ENCODE assay signal across 30 mouse cellular contexts in genomic region chr6:121376159-121376558, GRCm38 (mm10). TPM values are rescaled to one million over a fixed set of nuclear protein-coding genes. Genes with fewer than 3 reads are reported as not detected.
DNase-seq lines count a peak whose midpoint lies in the region; ATAC-seq lines count a peak whose summit lies in the region.
"Had no signal": no experiment of that assay in that cellular context is flagged by ENCODE, and none has a peak within 500 bp of the region (broad histone marks: within the 10 kb centered on the region; RNA-seq: fewer than 3 reads in every experiment).

No protein-coding gene starts in this region.

- H3K27ac ChIP-seq in midbrain, embryonic 13.5 days, result no peak overlapping the region
- H3K27ac ChIP-seq in midbrain, embryonic 16.5 days (ENCODE audit: low read length), result no peak overlapping the region
- H3K27ac ChIP-seq: forebrain, embryonic 13.5 days; heart, embryonic 13.5 days; limb, embryonic 10.5 days; limb, embryonic 15.5 days; liver, embryonic 13.5 days; neural tube, embryonic 15.5 days had no signal

- no peaks in the 10 kb centered on the region for H3K9me3 ChIP-seq in midbrain, embryonic 13.5 days
- no peaks in the 10 kb centered on the region for H3K9me3 ChIP-seq in midbrain, embryonic 16.5 days (replicated peaks; ENCODE audit: control insufficient read depth, low read length, poor library complexity, severe bottlenecking)
- H3K9me3 ChIP-seq: forebrain, embryonic 13.5 days; heart, embryonic 13.5 days; limb, embryonic 10.5 days; limb, embryonic 15.5 days; liver, embryonic 13.5 days; neural tube, embryonic 15.5 days had no signal

- H3K9ac ChIP-seq in midbrain, embryonic 13.5 days (replicated peaks), result no peak overlapping the region
- no peak overlapping the region for H3K9ac ChIP-seq in midbrain, embryonic 16.5 days (ENCODE audit: low read depth, low read length)
- H3K9ac ChIP-seq: forebrain, embryonic 13.5 days; heart, embryonic 13.5 days; limb, embryonic 15.5 days; liver, embryonic 13.5 days; neural tube, embryonic 15.5 days had no signal

- DNase-seq in cerebellum, postnatal 10 days, result peak; percentile 31 to 39
- DNase-seq in cerebellum, postnatal 4 days (ENCODE audit: low spot score in 2 of 2), result no peak
- DNase-seq in kidney, postnatal 10 days, result peak; percentile 22
- DNase-seq in kidney, adult 9 months, result no peak
- peak; percentile 12 to 32 for DNase-seq in adrenal gland, postnatal 36 days
- DNase-seq: cerebellum, adult 11-12 months; cerebellum, adult 9-11 months; gastrocnemius, postnatal 36 days; heart, adult 18-20 months; heart, postnatal 10 days; kidney, adult 18-20 months; kidney, postnatal 4 days; liver, embryonic 13.5 days; lung, adult 18-20 months; lung, postnatal 36 days; midbrain, embryonic 14.5 days; right cerebral cortex, adult 18-20 months; spleen, adult 18-20 months; thymus, adult 2 months; thymus, postnatal 36 days had no signal

- 88% methylated on average over 12 of the region's 12 CpGs for WGBS in midbrain, embryonic 13.5 days
- 83% methylated on average over 12 of the region's 12 CpGs for WGBS in midbrain, embryonic 16.5 days

- peaks cover 10% of the 10 kb centered on the region; the same call in 1 of the 2 replicates for H3K4me1 ChIP-seq in midbrain, embryonic 13.5 days (replicated peaks)
- no peaks in the 10 kb centered on the region for H3K4me1 ChIP-seq in midbrain, embryonic 16.5 days (ENCODE audit: control insufficient read depth, insufficient read depth, low read length)
- H3K4me1 ChIP-seq: forebrain, embryonic 13.5 days; heart, embryonic 13.5 days; limb, embryonic 10.5 days; liver, embryonic 13.5 days had no signal

- no peaks in the 10 kb centered on the region for H3K36me3 ChIP-seq in midbrain, embryonic 13.5 days
- H3K36me3 ChIP-seq in midbrain, embryonic 16.5 days (ENCODE audit: control insufficient read depth, insufficient read depth, low read length), result peaks cover 4% of the 10 kb centered on the region; the same call in 1 of the 2 replicates
- H3K36me3 ChIP-seq: heart, embryonic 13.5 days; limb, embryonic 10.5 days; limb, embryonic 15.5 days; liver, embryonic 13.5 days had no signal

- H3K27me3 ChIP-seq in midbrain, embryonic 13.5 days, result no peaks in the 10 kb centered on the region
- no peaks in the 10 kb centered on the region for H3K27me3 ChIP-seq in midbrain, embryonic 16.5 days (ENCODE audit: control insufficient read depth, insufficient read depth, low read depth, low read length)
- H3K27me3 ChIP-seq: forebrain, embryonic 13.5 days; limb, embryonic 15.5 days; liver, embryonic 13.5 days; neural tube, embryonic 15.5 days had no signal

- ATAC-seq in midbrain, embryonic 13.5 days, result peak; percentile 22; the same call in 1 of the 2 replicates
- no peak for ATAC-seq in midbrain, embryonic 16.5 days
- ATAC-seq: forebrain, embryonic 13.5 days; hindbrain, embryonic 16.5 days had no signal

- no peak overlapping the region for H3K4me3 ChIP-seq in midbrain, embryonic 13.5 days (replicated peaks)
- H3K4me3 ChIP-seq in midbrain, embryonic 16.5 days (ENCODE audit: low read depth, low read length), result no peak overlapping the region
- H3K4me3 ChIP-seq: forebrain, embryonic 13.5 days; heart, embryonic 13.5 days; limb, embryonic 10.5 days; limb, embryonic 15.5 days; liver, embryonic 13.5 days; neural tube, embryonic 15.5 days had no signal

- H3K4me2 ChIP-seq in midbrain, embryonic 13.5 days (replicated peaks), result no peak overlapping the region
- no peak overlapping the region for H3K4me2 ChIP-seq in midbrain, embryonic 16.5 days (ENCODE audit: low read length)
- H3K4me2 ChIP-seq: forebrain, embryonic 13.5 days; heart, embryonic 13.5 days; limb, embryonic 15.5 days; liver, embryonic 13.5 days; neural tube, embryonic 15.5 days had no signal

RNA-seq across cellular contexts. Expression of gene Slc6a12, which starts 33.3 kb away (rescaled TPM):
- 0.52 and 1.3 TPM in 2 replicates for polyA plus RNA-seq in midbrain, embryonic 13.5 days (2015; fragmentation: Nextera tagmentation; extraction: Ambion mirVana)
- 1.6 and 1.7 TPM in 2 replicates for polyA plus RNA-seq in midbrain, embryonic 16.5 days (2015; fragmentation: Nextera tagmentation; extraction: Ambion mirVana)
- under 1 TPM; 0.63 to 0.66 TPM for total RNA-seq in adrenal gland, postnatal 36 days (2021)
- total RNA-seq: heart, adult 18-20 months; heart, postnatal 10 days; hematopoietic stem cell, adult 5-6 weeks had no signal
- polyA plus RNA-seq: heart, embryonic 13.5 days; intestine, embryonic 14.5 days had no signal

Comparison
In these comparisons a context has a peak if more than half of its experiments do, and no peak if none do; other contexts are left out.
1. DNase-seq: peak in cerebellum, postnatal 10 days (2 of 2), kidney, postnatal 10 days (single experiment) and adrenal gland, postnatal 36 days (2 of 2); none in cerebellum, postnatal 4 days (0 of 2) and kidney, adult 9 months (single experiment).